Mouse (Mus musculus): ENCODE data around the gene Mvb12a. TPM values are rescaled to one million over a fixed set of nuclear protein-coding genes. Genes with fewer than 3 reads are reported as not detected.
A peak's percentile ranks its signal among the peaks of the same experiment; 100 is the strongest.
"Not testable (repeated sequence)": the region's sequence is repeated elsewhere in the genome, so short reads cannot be mapped to it uniquely, and the experiment has no call there.

The Mvb12a gene
- total RNA-seq (2021) = 10 to 100 TPM; 37.4 to 40.7 TPM

DNA sequence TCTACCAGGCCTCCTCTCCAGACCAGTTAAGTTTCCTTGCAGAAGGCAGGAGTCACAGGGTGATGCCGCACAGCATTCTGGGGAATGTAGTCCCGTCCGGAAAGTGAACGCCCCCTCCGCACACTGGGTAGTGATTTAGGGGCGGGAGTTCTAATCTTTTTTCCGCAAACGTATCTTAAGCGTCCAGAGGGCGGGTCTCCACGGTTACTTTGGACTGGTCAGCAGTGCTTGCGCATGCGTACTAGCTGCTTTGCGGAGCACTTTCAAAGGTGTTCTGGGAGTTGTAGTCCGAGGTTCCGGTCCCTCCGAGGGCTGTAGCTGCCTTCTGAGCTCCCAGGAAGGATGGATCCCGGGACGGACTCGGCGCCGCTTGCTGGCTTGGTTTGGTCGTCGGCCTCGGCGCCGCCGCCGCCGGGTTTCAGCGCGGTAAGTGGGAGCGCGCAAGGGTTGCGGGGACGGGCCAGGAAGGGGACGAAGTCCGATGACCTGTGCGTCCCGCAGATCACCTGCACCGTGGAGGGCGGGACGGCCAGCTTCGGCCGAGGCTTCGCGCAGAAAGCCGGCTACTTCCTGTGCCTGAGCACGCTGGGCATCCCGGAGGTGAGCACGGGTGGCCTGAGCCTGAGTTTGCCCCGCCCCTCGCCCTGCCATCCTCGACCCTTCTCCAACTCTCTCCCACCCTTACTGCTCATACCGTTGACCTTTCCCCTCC lies at the start of gene Mvb12a:
Mvb12a (plus strand) TSS at position 291 of the 712 bp plus-strand sequence.
- intact Hi-C loops (cut with DNase I) = no loop called here
- peak; percentile 98 for DNase-seq

DNA sequence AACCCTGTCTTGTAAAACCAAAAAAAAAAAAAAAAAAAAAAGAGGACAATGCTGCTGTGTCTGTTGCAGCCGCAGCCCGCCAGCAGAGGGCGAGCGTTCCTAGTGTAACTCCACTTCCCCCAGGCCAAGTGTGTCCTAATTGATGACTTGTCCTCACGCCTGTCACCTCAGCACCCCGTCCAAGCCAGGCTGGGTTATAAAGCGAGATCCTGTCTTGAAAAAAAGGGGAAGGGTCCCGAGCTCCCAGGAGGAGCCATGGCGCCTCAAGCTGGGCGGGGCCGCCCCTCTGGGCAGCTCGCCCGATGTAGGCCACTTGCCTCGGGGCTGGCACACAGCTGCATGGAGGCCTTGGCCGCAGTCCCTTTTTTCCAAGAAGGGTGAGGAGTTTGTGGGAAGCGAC lies 47.7 kb upstream of the Mvb12a start:
- peak; percentile 90 for DNase-seq
- intact Hi-C loops (cut with DNase I) = no loop called here

DNA sequence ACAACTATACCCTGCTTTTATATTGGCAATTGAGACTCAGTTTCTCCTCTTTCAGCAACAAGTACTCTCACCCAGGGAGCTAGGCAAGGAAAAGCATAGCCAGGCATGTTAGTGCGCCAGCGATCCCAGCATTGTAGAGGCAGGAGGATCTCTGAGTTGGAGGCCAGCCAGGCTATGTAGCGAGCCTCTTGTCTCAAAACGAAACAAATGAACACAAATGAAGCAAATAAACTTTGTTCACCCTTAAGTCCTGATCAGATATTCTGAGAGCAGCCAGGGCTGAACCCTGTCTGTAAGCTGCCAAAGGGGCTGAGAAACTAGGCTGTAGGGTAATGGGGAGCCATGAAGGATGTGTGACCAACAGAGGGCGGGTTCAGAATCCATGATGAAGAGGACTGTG lies 46.9 kb upstream of the Mvb12a start:
- intact Hi-C loops (cut with DNase I) = no loop called here
- DNase-seq = no peak

DNA sequence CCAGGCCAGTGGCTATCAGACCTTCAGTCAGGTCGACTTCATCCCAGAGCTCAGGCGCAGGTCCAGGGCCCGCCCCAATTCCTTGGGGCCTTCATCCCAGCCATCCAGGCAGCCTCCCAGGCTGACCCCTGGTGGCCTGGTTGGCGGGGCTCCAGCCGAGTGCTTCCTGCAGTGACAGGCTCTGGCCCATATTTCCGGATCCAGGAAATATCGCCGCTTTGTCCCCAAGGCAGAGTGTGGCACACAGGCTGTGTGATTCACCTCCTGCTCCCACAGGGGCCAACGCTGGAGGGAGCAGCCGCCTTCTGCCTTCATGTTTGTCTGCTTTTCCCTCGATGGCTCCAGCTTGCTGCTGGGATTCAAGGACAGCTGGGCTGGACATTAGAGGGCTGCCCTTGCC lies 46.2 kb upstream of the Mvb12a start:
- intact Hi-C loops (cut with DNase I) = no loop called here
- peak; percentile 72 for DNase-seq

DNA sequence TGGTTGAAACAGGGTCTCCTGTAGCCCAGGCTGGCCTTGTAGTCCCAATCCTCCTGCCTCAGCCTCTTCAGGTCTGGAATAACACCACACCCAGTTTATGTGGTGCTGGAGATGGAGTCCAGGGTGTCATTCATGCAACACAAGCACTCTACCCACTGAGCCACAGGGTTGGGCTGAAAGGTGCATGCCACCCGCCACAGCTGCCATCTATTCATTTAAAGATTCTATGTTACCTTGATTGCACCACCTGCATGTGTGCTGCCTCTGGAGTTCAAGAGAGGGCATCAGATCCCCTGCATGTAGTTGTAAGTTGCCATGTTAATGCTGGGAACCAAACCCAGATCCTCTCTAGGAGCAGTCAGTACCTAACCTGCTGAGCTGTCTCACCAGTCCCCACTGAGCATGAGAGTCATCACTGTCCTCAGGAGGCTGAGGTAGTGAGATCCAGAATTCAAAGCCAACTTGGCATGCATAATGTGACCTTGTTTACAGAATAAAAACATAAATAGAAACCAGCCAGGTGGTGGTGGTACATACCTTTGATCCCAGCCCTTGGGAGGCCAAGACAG lies 45.6 kb upstream of the Mvb12a start:
- intact Hi-C loops (cut with DNase I) = no loop called here
- DNase-seq = no peak

DNA sequence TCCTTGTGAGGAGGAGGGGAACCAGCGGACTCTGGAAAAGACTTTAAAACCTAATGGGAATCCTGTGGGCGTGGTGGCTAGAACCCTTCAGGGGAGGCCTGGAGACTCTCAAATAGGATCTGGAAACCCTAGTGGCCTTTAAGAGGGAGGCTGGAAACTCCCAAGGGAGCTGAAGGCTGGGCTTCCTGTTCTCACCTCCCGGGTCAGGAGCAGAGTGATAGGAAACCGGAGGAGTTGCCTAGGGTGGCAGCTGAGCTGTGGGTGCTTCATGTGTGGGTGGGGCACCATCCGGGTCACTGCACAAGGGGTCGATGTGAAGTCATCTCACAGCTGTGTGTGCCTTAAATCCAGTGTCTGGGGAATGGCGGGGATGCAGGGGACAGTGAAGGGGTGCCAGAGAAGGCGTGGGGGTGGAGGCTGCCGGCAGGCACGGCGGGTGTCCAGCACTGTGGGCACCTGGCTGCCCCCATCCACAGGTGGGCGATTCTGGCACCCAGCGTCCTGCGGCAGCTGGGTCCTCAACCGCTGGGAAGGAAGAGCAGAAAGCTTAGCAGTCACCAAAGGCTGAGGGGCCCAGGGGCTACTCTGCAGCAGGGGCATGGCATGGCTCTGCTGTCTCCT lies 44.7 kb upstream of the Mvb12a start:
- DNase-seq = no peak
- intact Hi-C loops (cut with DNase I) = no loop called here

DNA sequence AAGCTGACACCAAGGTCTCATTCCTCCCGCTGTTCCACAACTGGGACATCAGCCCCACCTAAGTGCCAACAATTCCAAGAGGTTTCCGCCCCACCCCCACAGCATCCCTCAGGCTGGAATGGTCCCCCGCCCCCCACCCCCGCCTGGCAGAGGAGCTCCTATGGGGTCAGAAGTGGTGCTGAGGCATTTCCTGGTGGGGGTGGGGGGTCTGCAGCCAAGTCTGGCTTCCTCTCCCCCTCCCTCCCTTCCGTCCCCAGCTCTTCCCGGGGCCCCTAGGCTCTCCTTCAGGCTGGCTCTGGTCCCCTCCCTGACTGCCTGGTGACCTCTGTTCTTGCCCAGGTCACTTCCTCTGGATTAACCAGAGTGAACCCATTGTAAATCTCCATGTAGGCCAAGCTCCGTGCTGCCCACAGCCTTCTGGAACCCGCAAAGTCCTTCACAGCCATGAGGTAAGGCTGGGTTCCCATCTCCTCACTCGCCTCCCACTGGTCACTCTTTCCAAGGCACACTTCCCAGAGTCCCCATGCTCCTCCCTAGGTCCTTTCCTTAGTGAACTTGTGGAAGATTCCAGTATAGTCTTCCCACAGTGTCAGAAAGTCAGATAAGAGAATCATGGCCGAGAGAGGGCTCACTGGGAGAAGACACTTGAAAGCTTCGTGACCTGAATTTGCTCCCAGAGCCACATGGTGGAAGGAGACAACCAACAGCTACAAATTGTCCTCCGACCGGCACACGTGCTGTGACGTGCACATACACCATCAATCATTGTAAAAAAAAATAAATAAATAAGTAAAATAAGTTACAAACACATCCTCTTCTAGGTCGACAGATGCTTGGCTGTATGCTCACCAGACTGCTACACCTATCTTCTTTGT lies 43.7 kb upstream of the Mvb12a start:
- intact Hi-C loops (cut with DNase I) = no loop called here
- no peak for DNase-seq

DNA sequence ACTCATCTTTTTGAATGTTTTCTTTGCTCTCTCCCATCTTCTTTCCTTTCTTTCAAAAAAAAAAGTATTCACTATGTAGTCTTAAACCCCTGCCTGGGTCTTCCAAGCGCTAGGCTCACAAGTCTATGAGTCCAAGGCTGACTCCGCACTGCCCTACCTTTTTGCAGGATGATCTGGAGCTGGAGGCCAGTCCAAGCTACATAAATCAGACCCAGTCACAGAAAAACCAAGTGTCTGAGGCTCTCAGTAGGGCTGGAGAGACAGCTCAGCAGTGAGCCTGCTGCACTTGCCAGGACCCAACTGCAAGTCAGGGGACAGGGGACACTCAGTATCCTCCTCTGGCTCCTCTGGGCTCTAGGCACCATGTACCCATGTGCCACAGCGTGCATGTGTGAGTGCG lies 38.4 kb upstream of the Mvb12a start:
- no peak for DNase-seq
- intact Hi-C loops (cut with DNase I) = no loop called here

DNA sequence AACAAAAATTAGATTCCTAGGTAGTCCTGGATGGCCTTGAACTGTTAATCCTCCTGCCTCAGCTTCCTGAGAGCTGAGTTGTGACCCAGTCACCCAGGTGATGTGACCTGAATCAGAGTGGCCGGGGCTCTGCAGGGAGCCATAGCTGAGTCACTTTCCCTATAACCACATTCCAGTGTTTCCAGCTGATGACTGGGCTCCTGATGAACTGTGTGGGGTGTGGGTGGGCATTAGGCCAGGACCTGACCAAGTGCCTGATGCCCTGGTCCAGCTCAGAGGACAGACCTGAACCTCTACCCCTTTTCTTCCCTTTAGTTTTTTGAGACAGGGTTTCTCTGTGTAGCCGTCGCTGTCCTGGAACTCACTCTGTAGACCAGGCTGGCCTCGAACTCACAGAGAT lies 37.4 kb upstream of the Mvb12a start:
- DNase-seq = no peak
- intact Hi-C loops (cut with DNase I) = no loop called here

DNA sequence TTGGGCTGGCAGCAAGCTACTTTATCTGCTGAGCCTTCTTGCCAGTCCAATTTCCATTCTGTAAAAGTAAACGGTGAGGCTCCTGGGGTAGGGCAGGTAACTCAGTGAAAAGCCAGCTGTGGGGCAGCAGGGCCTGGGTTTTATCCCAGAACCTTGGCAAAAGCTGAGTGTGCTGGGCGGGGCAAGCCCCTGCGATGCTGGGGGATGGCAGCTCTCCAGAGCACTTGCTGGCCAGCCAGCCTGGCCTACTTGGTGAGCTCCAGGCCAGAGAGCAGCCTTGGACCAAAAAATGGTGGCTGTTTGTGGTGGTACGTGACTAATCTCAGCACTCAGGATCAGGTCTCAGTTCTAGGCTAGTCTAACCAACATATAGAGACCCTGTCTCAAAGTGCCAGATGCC lies 36.7 kb upstream of the Mvb12a start:
- intact Hi-C loops (cut with DNase I) = no loop called here

DNA sequence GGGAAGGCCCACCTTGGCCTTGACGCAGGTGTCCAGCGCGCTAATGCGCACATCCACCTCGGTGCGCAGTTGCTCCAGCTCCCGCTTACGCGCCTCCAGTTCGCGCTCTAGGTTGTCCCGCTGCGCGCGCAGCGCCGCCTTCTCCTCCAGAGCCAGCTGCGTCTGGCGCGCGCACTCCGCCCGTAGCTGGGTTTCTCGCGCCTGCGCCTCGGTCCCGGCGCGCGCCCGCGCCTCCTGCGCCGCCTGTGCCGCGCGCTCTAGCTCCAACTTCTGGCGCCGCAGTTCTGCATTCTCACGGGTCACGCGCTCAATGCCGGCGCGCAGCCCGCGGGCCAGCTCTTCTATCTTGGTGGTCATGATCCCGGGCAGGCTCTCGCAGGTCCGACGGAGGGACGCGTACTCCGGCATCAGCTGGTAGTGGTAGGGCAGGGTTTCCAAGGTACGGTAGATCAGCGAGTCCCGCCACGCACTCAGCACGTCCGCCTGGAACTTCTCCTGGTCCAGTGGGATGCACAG lies 35.1 kb upstream of the Mvb12a start:
- DNase-seq = peak; percentile 72
- intact Hi-C loops (cut with DNase I) = no loop called here

More for the DNA sequence above, 36.7 kb upstream of the Mvb12a start:
- DNase-seq = peak; percentile 47

DNA sequence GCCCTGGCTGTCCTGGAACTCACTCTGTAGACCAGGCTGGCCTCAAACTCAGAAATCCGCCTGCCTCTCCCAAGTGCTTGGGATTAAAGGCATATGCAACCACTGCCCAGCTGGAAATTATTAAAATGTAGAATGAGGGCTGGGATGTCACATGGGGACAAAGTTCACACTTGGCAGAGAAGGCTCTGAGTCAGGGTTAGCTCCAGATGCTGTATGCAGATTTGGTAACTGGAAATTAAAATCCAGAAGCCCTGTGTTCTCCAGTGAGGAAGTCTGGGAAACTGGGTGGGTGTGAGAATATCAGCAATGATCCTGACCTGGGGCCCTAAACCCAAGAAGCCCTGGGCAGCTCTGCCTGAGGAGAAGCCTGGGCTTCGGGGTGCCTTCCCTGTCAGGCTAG lies 33.4 kb upstream of the Mvb12a start:
- no peak for DNase-seq
- intact Hi-C loops (cut with DNase I) = no loop called here

DNA sequence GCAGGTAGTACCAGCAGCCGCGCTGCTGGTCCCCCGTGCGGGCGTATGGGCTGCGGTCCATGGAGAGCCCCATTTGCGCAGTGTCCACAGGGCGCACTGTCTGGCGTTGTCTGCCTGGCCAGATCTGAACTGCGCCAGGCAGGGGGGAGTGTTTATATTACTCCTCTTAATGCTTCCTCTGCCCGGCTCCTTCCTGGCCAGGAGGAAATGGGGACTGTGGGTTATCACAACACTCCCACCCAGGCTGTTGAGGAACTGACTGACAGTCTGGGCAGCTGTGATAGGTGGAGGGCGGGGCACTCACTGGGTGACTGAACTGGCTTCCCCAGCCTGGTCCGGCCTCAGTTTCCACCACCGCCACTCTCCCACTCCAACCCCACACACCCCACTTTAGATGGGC lies 31.1 kb upstream of the Mvb12a start, which contains the start of gene Plvap:
Plvap (minus strand) TSS at position 109 of the 400 bp plus-strand sequence.
- intact Hi-C loops (cut with DNase I) = no loop called here
- no peak for DNase-seq

DNA sequence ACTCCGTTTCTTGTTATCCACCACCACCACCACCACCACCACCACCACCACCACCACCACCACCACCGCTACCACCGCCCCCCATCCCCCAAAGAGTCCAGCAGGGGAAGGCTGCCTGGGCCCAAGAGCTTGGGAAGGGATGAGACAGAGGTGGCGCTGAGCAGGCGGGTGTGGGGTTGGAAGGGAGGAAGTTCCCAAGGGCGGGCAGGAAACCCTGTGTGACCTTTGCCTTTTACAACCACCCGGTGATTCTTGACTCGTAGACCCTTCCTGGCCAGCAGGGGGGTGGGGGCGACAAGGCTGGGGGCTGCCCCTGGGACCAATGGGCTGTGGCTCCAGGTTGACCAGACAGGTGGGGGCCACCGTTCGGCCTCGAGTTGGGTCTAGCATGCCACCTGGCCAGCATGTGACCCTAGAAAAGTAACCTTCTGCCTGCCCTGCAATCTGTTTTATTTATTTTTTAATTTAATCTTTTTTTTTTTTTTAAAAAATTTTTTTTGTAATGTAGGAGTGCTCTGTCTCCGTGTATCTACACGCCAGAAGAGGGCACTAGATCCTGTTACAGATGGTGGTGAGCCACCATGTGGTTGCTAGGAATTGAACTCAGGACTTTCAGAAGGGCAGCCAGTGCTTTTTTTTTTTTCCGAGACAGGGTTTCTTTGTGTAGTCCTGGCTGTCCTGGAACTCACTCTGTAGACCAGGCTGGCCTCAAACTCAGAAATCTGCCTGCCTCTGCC lies 29.5 kb upstream of the Mvb12a start:
- no peak for DNase-seq
- intact Hi-C loops (cut with DNase I) = no loop called here

DNA sequence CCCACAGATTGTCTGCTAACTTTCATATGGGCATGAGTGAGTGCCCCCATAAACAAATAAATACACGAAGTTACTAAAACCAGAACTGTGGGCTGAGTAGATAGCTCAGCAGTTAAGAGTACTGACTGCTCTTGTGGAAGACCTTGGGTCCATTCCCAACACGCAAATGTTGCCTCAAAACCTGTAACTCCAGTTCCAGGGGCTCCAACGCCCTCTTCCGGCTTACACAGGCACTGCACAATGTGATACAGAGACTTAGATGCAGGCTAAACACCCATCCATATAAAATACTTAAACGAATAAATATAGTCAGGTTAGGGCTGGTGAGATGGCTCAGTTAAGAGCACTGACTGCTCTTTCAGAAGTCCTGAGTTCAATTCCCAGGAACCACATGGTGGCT lies 27.7 kb upstream of the Mvb12a start:
- no peak for DNase-seq
- intact Hi-C loops (cut with DNase I) = no loop called here

DNA sequence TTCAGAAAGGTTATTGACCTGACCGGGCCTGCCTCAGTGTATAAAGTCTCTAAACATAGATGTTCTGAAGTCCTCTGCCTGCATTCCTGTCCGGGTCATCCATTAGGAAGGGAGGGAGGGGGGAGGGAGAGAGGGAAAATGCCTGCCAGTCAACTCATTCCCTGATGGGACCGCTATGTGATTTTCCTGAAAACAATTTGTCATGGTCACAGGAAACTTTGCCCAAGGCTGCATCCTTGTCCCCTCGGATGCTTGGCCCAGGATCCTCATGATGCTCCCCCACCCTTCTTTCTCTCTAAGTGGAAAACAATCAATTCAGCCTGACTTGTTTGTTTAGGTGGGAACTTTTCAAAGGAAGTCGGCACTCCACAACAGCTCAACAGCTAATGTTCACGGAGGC lies 25.9 kb upstream of the Mvb12a start:
- intact Hi-C loops (cut with DNase I) = no loop called here
- DNase-seq = no peak

DNA sequence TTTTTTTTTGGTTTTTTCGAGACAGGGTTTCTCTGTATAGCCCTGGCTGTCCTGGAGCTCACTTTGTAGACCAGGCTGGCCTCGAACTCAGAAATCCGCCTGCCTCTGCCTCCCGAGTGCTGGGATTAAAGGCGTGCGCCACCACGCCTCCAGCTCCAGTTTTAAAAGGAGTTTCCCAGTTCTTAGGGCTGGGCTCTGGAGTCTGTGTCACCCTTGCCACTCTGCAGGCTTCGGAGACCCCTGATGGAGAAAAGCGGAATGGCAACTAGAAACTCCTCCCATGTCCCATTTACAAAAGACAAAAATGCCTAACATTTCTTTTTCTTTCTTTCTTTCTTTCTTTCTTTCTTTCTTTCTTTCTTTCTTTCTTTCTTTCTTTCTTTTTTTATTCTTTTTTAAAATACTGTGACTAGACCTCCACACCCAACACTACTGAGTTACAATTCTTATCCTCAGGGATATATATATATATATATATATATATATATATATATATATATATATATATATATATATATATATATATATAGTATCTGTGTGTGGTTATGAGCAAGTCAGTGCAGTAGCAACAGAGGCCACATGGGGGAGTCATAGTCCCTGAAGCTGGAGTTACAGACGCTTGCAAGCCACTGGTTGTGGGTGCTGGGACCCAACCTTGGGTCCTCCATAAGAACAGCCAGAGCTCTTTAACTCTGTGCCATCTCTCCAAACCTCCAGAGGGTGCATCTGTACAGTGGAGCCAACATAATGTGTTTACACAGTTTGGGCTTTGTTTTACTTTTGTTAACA lies 23.5 kb upstream of the Mvb12a start:
- intact Hi-C loops (cut with DNase I) = not testable (repeated sequence)
- peak; percentile 56 for DNase-seq

DNA sequence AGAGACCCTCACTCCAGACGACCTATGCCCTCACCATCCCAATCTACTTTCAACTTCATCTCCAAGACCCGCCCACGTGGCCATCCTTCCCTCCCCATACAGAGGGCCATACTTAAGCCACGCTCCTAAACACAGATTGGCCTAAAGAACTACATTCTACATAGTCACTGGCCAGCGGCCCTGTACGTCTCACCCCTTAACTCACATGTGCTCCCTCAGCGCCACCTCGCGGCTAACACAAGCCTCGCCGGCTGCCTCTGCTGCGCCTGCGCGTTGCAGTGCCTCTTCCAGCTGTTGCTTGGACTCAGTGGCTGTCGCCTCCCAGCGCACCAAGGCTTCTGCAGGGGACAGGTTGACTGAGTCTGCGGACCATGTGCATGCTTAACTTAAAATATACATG lies 21.1 kb upstream of the Mvb12a start:
- peak; percentile 95 for DNase-seq
- intact Hi-C loops (cut with DNase I) = loop anchor here (10.0 kb wide), 1 partner anchor 77 kb away; no protein-coding TSS in a partner anchor
